Mouse (Mus musculus) cerebellum, adult 2 months (tissue): ENCODE data around the gene Atcay. TPM values are rescaled to one million over a fixed set of nuclear protein-coding genes. Genes with fewer than 3 reads are reported as not detected.
"Not testable (repeated sequence)": the region's sequence is repeated elsewhere in the genome, so short reads cannot be mapped to it uniquely, and the experiment has no call there.

Source experiments
- DNase-seq, 2 experiments: peaks; one replicate each; pipeline ENCODE4 v3.0.0; 2021
- H3K27ac ChIP-seq: fragments of 200-500 bp; 2 replicates; pipeline ENCODE4 v1.5.1; 2012; ENCODE audit warnings: low read length, control low read depth, inconsistent platforms; ENCODE audit not compliant: insufficient read depth
- H3K27me3 ChIP-seq: fragments of 200-500 bp; 2 replicates; pipeline ENCODE4 v1.6.1; 2012; ENCODE audit warnings: inconsistent platforms, mild to moderate bottlenecking, low read length, moderate library complexity; ENCODE audit not compliant: control insufficient read depth, insufficient read depth
- H3K4me1 ChIP-seq: fragments of 200-500 bp; 2 replicates; pipeline ENCODE4 v1.6.1; 2011; ENCODE audit warnings: low read length; ENCODE audit not compliant: control insufficient read depth, insufficient read depth
- H3K4me3 ChIP-seq: fragments of 200-500 bp; replicated peaks from 2 replicates; pipeline ENCODE3; 2011; ENCODE audit warnings: mild to moderate bottlenecking, low read depth, low read length, control low read depth; ENCODE audit not compliant: insufficient read depth
- CTCF ChIP-seq: fragments of 200-500 bp; IDR thresholded peaks from 2 replicates; pipeline ENCODE4 v1.5.1; 2011; ENCODE audit warnings: low read depth, mild to moderate bottlenecking, control low read depth, low read length, moderate library complexity, borderline replicate concordance; ENCODE audit not compliant: insufficient read depth
- POLR2A ChIP-seq: fragments of 200-500 bp; IDR thresholded peaks from 2 replicates; pipeline ENCODE4 v1.6.1; 2011; ENCODE audit warnings: low read length, control low read depth, borderline replicate concordance; ENCODE audit not compliant: insufficient read depth
- WGBS: fragments of 180-500 bp; shearing (Covaris S2); methylation state at CpG from one replicate; pipeline ENCODE4 v1.1.7; 2018; 5-methylcytosine and 5-hydroxymethylcytosine counted together
- polyA plus RNA-seq: library from polyadenylated mRNA; depleted of rRNA; stranded (reverse); fragments of >200 nt; gene quantifications from 2 replicates; pipeline ENCODE4 v1.2.3, GENCODE M21; 2012

The Atcay gene
- polyA plus RNA-seq, 1 experiment, result 122 TPM

- H3K27me3 ChIP-seq, result no peaks in the 10 kb centered on the region
- no peak for TF ChIP-seq CTCF
- no peak for TF ChIP-seq POLR2A
- H3K4me3 ChIP-seq, result no peak overlapping the region
- peaks cover 20% of the 10 kb centered on the region for H3K4me1 ChIP-seq
- no peak overlapping the region for H3K27ac ChIP-seq
- WGBS, result 85% methylated on average over 13 of the region's 13 CpGs
- DNase-seq, result no peak
These were observed 49.7 kb downstream of the Atcay start for GRCm38 (mm10) chr10:81180946-81181345.

DNA sequence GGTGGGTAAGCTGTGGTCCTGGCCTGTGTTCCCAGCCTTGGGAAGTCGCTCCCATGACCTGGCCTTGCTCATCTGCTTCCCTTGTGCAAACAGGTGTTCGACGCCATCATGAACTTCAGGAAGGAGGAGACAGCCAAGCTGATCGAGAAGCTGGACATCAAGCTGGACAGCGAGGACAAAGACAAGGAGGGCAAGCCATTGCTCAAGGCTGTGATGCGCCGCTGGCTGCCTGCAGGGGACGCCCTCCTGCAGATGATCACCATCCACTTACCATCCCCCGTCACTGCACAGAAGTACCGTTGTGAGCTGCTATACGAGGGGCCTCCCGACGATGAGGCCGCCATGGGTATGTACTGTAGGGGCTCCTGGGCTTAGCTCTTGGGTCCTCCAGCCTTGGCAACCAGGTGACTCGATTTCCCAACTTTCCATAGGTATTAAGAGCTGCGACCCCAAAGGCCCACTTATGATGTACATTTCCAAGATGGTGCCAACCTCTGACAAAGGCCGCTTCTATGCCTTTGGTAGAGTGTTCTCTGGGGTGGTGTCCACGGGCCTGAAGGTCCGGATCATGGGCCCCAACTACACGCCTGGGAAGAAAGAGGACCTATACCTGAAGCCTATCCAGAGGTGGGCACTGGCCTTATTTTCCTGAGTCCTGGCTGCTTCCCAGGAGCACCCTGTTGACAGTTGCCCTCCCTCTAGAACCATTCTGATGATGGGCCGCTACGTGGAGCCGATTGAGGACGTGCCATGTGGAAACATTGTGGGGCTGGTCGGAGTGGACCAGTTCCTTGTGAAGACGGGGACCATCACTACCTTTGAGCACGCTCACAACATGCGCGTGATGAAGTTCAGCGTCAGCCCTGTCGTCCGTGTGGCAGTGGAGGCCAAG, 50.9 kb downstream of the Atcay start:
- H3K27ac ChIP-seq, result no peak overlapping the region
- WGBS, result 79% methylated on average over 32 of the region's 32 CpGs
- H3K4me1 ChIP-seq, result peaks cover 22% of the 10 kb centered on the region
- H3K4me3 ChIP-seq, result no peak overlapping the region
- H3K27me3 ChIP-seq, result no peaks in the 10 kb centered on the region
- TF ChIP-seq CTCF (no peak), POLR2A (no peak)
- DNase-seq, result no peak

GRCm38 (mm10) chr10:81178927-81179326, 51.7 kb downstream of the Atcay start:
- TF ChIP-seq POLR2A (no peak), CTCF (no peak)
- 51% methylated on average over 11 of the region's 11 CpGs for WGBS
- Histone ChIP-seq H3K4me3 (no peak overlapping the region), H3K27me3 (no peaks in the 10 kb centered on the region), H3K4me1 (peaks cover 23% of the 10 kb centered on the region), H3K27ac (no peak overlapping the region)
- no peak for DNase-seq

DNA sequence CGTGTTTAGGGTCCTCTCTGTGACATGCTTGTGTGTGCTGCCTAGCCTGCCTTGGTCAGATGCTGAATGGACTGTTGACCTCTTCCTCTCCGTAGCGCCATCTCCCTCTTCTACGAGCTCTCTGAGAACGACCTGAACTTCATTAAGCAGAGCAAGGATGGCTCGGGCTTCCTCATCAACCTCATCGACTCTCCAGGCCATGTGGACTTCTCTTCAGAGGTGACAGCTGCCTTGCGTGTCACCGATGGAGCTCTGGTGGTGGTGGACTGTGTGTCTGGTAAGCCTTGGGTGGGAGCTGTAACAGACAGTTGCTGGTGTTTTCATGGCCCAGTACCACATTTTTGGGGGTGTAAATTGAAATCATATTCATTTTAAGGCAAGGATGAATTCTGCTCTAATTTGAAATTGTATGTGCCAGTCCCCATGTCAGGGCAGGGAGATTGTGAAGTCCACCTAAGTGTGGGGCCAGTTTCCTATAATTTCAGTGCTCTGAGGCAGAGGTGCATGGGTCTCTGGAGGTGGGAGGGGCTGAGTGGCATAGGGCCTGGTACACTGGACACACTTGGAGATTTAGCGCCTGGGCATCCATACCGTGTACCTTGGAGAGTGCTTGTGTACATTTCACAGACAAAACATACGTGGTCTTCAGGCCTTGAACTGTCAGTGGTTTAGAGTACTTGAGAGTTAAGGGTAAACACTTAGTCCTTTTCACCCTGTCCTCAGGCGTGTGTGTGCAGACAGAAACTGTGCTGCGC, 52.5 kb downstream of the Atcay start:
- H3K4me1 ChIP-seq, result peaks cover 18% of the 10 kb centered on the region
- TF ChIP-seq CTCF (no peak), POLR2A (no peak)
- 35% methylated on average over 14 of the region's 14 CpGs for WGBS
- H3K27me3 ChIP-seq, result no peaks in the 10 kb centered on the region
- DNase-seq, result no peak
- H3K27ac ChIP-seq, result no peak overlapping the region
- H3K4me3 ChIP-seq, result peak overlapping the region; percentile 81

DNA sequence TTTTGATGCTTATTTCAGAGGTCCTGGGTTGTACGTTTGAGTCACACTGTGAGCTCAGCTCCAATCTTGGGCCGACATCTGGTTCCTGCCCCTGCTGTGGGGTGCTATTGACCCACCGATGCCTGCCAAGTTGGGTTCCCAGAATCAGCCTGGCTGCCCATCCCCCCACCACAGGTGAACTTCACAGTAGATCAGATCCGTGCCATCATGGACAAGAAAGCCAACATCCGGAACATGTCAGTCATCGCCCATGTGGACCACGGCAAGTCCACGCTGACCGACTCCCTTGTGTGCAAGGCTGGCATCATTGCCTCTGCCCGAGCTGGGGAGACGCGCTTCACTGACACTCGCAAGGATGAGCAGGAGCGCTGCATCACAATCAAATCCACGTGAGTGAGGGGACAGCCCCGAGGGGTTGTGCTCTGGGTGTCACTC, 53.1 kb downstream of the Atcay start:
- peak overlapping the region; percentile 81 for H3K4me3 ChIP-seq
- peak overlapping the region; percentile 69; the same call in 1 of the 2 replicates for H3K27ac ChIP-seq
- WGBS, result under 1% methylated on average over 16 of the region's 16 CpGs
- DNase-seq, result peak; percentile 61 to 65
- TF ChIP-seq CTCF (no peak), POLR2A (no peak)
- H3K4me1 ChIP-seq, result peaks cover 21% of the 10 kb centered on the region
- no peaks in the 10 kb centered on the region for H3K27me3 ChIP-seq

GRCm38 (mm10) chr10:81176466-81177271, 54.0 kb downstream of the Atcay start, which contains the start of gene Eef2:
Eef2 (plus strand) TSS chr10:81176631.
- WGBS, result under 1% methylated on average over 77 of the region's 77 CpGs
- H3K4me1 ChIP-seq, result peaks cover 21% of the 10 kb centered on the region

GRCm38 (mm10) chr10:81175936-81176465, 54.6 kb downstream of the Atcay start:
- WGBS, result under 1% methylated on average over 13 of the region's 13 CpGs
- TF ChIP-seq CTCF, result no peak
- TF ChIP-seq POLR2A, result no peak
- H3K27ac ChIP-seq, result peak overlapping the region; percentile 65; the same call in 1 of the 2 replicates
- H3K4me3 ChIP-seq, result peak overlapping the region; percentile 45
- no peaks in the 10 kb centered on the region for H3K27me3 ChIP-seq
- no peak for DNase-seq
- H3K4me1 ChIP-seq, result peaks cover 21% of the 10 kb centered on the region

More at GRCm38 (mm10) chr10:81176466-81177271, 54.0 kb downstream of the Atcay start, which contains the start of gene Eef2:
- H3K4me3 ChIP-seq, result peak within 1 kb of the TSS; percentile 81
- H3K27ac ChIP-seq, result peak within 1 kb of the TSS; percentile 69
- no peaks in the 10 kb centered on the region for H3K27me3 ChIP-seq
- DNase-seq, result peak; percentile 99 to 100
- TF ChIP-seq POLR2A (peak; percentile 100), CTCF (no peak)

- H3K27me3 ChIP-seq, H3K4me3 ChIP-seq, H3K27ac ChIP-seq, DNase-seq: not testable (repeated sequence)
- H3K4me1 ChIP-seq, result peaks cover 21% of the 10 kb centered on the region
- 0% methylated on average over 4 of the region's 4 CpGs for WGBS
These were observed 55.3 kb downstream of the Atcay start for GRCm38 (mm10) chr10:81175345-81175701.
